Mouse (Mus musculus) common myeloid progenitor, adult 5-6 weeks (primary cell): ENCODE results near the gene Tns3. TPM values are rescaled to one million over a fixed set of nuclear protein-coding genes. Genes with fewer than 3 reads are reported as not detected.
A peak's percentile ranks its signal among the peaks of the same experiment; 100 is the strongest.

Experiments used
- ATAC-seq: replicated peaks from 2 replicates; pipeline ENCODE4 v1.8.0; 2016; ENCODE audit warnings: low read depth, mild to moderate bottlenecking, moderate TSS enrichment, inconsistent platforms; ENCODE audit not compliant: poor library complexity, severe bottlenecking
- total RNA-seq: library from RNA; stranded (forward); fragments of 200-1000, 187-1606 nt; gene quantifications from 2 replicates; pipeline ENCODE4 v1.2.3, GENCODE M21; 2017

Tns3 gene
- total RNA-seq, 1 experiment from 2014 or later = 16.8 TPM

DNA sequence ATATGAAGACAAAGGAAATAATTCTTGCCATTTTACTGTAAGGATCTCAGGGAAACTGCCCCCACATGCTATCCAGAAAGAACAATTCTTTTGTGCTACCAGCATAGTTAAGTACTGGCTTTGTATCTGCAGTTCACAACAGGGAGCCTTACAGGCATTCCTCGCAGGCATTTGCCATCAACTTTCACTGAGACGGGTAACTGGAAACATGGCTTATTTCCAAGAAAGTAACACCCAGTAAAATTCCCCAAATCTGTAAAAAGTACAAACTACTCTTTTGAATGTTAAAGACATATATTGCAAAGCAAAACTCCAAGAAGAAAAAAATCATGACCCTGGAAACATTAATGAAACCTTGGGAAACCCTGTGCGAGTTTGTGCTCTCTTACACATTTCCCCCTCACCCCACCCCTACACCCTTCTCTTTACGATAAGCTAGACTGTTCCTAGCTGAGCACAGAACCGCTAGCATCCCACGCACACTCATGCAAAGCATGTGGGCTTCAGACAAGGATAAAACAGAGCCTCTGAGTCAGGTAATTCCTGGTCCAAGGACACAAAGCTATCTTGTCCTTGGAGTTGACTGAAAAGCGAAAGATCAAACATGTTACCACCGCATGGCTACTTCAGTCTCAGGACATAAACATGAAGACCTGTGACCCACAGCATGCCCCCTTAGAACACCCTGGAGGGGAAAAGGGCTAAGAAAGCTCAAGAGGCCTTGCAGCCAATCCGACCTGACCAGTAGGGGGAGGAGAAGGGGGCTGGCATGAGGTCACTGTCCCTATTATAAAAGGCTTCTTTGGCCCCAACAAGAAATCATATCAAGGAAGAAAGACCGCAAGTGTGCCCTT is 11.3 kb downstream of the Tns3 start:
- no peak for ATAC-seq

GRCm38 (mm10) chr11:8652116-8652714 is 12.1 kb downstream of the Tns3 start:
- no peak for ATAC-seq

DNA sequence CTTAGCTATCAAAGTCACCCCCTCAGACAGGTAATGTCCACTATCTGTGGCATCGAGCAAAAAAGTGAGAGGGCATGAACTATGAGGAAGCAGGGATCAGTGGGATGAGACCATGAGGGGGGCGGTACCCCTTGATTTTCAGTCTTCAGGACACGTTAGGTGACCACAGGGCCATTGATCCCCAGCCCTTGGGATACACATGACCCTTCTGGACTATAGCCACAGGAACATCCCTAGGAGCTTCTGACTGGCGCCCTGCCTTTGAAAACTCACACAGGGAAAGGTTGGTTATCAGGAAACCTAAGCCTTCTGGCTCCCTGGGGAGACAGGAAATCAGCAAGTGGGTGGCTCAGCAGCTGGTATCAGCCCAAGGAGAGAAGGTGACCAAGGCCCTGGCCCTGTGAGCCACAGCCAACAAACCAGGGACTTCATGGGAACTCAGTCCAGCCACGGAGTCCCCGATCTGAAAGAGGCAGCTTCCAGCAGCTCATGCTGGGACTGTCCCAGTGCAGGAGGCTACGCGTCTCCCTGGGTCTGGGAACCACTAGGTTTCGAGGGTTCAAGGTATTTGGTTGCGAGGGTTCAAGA is 12.8 kb downstream of the Tns3 start:
- ATAC-seq = no peak

DNA sequence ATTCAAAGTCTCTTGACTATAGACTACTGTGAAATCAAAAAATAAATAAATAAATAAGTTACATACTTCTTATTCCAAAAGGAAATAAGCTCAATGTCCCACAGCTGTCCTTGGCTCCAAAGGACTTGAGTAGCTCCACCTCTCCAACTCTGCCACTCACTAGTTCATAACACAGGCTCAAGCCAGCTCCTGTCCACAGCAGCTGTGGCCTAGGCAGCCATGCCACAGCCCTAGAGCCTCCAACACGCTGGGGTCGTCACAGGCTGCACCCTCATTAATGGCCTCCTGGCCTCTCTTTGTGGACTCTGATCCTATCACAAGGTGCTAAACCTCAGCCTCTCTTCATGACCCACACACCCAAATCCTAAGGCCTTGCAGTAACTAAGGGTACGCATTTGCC is 18.7 kb downstream of the Tns3 start:
- no peak for ATAC-seq

- ATAC-seq = no peak
Measured at GRCm38 (mm10) chr11:8644272-8644671, 20.1 kb downstream of the Tns3 start.

GRCm38 (mm10) chr11:8641634-8642277 is 22.6 kb downstream of the Tns3 start:
- ATAC-seq = no peak

DNA sequence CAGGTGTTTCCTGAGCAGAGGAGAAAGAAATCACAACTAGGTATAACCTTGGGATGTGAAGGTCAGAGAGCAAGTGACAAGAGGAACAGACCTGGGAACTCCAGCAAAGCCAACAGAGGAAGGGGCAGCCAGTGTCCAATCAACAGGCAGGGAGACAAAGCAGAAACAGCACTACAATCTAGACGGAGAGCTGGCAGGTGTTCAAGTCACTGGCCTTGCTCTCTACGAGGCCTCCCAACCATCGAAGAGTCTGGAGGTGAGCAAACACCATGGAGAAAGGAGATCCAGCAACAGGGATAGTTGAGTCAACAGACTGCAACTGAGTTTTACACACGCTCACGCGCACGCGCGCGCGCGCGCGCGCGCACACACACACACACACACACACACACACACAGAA is 24.6 kb downstream of the Tns3 start:
- no peak for ATAC-seq

DNA sequence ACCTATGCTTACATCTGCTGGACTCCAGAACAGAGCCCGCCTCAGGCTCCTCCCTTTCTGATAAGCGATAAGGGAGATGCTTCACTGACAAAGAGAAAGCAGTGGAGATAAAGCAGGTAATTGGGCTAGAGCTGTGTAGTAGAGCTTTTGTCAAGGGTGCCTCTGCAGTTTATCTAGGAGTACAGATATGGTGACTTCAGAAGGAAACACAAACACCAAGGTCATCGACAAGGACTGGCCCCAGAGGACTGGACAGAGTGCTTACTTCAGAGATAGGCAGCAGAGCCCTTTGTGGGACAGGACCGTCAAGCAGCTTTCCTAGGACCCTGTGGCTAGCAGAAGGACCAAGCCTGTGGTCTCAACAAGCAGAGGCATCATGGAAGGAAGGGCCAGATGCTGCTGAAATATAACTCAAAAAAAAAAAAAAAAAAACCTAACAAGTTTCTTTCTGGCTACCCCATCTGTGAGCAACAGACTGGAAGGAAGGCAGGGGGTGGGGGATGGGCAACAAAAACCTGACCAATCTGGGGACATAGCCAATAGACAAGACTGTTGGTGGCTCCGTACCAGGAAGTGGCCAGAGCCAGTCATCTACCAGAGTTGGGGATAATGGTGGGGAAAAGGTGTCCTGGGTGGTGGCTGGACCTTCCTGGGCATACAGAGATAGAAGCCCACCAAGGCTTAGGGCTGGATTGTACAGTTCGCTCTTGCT is 25.2 kb downstream of the Tns3 start:
- no peak for ATAC-seq

GRCm38 (mm10) chr11:8637469-8638447 is 26.6 kb downstream of the Tns3 start:
- peak; percentile 42 for ATAC-seq

GRCm38 (mm10) chr11:8636680-8637079 is 27.7 kb downstream of the Tns3 start:
- ATAC-seq = no peak

DNA sequence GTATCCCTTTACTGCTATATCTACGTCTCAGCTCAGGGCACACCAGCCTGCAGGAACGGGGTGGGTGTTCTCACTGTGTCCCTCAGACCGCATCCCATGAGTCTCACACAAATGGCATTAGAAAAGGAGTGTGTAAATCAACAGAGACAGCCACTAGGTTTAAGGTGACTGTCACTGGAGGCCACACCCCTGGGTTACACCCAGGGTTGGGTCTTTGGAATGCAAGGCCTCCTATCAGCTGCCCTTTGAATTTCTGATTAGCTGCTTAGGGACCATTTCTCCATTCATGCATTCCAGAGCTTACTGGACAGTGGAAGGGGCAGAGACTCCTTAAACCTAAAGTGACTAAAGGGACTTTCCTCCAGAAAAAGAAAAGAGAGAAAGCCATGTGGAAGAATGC is 28.6 kb downstream of the Tns3 start:
- no peak for ATAC-seq

DNA sequence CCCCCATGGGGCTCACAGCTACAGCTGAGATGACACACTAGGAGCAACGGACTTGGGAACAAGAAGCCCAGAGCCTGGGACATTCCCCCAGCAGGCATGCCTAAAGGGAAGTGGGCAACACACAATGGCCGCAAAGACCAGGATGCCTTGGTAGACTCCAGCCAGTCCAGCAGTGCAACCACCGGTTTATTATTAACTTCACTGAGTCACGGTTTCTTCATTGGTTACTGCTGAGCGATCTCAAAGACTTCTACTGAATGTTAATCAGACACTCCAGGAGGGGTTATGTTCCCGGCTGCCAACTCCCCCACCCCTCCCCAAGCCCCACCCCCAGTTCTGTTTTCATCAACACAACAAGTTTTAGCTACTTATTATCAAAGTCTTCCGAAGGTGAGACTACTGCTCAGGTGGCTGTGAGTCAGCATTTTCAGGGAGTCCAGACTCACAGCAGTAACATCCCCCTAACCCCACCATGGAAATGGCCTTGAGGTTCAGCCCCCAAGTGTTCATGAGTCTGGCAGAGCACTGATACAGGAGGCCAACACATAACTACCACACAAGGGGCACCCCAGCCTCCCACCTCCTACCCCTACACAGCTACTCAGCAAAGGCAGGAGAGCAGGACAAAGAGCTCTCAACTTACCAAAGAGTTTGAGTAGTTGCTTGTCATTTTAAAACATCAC is 29.5 kb downstream of the Tns3 start:
- no peak for ATAC-seq

DNA sequence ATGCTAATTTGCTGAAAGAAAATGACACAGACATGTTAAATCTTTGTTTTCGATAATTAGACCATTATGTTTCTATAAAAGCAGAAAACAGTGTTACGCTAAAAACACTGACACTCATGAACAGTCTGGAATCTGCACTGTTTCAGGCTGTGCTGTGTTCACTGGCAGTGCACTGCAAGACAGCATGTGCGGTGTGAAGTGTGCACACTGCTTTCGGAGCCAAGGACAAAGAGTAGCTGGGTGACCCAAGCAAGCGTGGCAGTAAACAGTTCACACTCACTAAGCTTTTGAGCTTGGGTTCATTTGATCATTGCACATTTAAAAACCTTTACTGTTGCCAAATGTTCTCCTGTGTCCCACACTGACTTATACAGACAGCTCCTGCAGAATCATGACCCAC is 32.2 kb downstream of the Tns3 start:
- ATAC-seq = no peak

DNA sequence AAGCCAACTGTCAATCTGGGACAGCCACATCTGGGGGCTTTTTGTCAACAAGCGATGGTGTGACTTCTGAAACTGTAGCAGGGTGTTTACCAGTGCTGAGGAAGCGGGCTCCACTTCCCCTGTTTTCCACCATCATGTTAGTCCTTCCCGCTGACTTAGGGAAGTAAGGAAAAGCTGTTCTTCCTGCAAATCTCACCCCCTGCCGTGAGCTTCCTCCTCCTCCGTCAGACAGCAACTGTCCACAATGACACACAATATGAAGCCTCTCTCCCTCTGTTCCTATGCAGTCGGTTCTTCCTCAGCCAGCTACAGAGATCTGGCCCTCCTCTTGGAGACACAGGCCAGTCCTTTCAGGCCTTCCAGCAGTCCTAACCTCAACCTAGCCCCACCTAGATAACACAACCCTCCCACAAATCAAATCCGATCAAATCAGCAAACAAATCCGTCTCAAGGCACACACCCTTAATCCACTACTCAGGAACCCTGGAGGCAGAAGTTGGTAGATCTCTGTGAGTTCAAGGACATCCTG is 34.4 kb downstream of the Tns3 start:
- ATAC-seq = no peak

DNA sequence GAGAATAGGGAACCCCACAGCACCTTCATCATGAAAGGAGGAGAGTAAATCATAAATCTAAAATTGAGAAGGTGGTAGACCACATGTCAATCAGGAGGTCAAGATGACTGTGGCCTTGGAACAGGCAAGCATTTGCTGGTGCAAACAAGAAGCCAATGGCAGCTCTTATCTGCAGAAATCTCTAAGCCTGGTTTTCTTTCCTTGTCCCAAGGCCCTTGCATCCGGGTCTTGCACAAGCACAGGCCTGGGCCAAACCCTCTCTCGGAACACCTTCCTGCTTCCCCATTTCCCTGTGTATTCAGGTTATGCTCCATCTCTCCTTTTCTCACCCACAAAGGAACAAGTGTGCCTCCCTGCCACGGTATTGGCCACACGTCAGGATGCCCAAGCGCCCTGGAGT is 35.0 kb downstream of the Tns3 start:
- peak; percentile 22; the same call in 1 of the 2 replicates for ATAC-seq

DNA sequence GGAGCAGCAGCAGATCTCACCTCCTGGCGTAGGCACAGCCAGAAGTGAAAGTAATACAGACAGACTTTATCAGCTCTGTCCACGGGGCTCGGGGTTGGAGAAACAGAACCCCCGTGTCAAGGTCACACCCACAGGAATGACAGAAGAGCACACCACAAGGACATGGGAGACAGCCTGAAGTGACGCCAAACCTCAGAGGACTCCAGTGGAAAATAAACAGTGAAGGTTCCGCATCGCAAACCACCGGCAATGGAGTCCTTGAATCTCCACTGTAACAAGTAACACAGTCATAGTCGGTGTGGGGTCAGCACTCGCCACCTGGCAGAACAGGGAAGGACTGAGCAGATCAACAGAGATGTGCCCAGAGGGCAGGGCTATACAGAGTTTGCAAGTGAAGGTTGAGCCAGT is 35.5 kb downstream of the Tns3 start:
- ATAC-seq = peak; percentile 83

DNA sequence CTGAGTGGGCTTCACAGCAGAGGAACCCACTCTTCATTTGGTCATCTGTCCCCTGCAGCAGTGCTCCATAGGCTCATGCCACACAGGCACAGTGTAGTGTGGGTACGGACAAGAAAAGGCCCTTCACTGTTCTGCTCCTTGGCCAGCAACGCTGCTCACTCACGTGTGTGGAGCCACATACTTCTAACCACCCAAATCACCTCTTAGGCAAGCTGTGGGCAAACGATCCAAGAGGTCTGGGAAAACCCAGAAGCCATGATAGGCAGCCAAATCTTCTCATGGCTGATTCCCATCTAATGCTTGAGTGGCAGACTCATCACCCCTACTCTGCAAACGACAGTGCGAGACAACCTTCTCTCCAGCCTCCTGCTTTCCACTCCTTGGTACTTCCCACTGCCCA is 37.2 kb downstream of the Tns3 start:
- no peak for ATAC-seq

DNA sequence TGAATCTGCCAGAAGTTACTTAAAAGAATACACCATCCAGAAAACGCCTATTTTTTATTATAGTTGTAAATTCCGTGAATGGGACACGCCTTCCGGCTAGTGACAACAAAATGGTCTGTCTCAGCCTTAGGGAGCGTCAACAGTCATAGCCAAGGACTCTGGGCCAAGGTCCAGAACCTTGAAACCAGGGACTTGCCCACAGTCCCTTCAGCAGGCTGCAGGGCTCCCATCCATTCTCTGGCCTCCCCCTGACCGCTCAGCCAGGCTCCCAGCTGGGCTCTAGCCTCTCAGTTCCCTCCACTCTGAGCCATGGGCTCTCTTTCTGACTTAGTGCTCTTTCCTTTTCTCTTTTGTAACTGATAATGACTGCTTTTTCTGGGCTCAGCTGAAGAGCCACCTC is 37.6 kb downstream of the Tns3 start:
- ATAC-seq = no peak
